Mouse (Mus musculus): Measurements from ENCODE around the gene Itpr2.

DNA sequence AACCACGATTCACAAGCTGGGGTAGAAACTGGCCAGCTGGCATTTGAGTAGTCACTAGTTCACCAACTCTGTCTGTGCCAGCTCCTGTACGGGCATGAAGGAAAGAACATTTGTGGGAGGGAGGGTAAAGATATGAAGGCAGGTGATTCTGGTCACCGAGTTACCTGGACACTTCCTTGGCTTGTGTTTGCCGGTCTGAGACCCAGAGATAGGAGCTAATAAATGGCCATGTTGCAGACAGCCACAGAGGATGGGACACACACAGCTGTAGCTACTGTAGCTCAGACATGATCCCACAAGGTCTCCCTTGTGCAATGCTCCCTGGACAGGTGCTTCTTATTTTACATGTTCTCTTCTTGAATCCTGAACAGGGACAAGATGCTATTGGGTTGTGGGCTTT is 378.4 kb downstream of the Itpr2 start:
- TF ChIP-seq GATA1 (IDR thresholded peaks at IDR 0.05; ENCODE audit: borderline replicate concordance, low read length), result no peak
- no peak for TF ChIP-seq FLI1 (IDR thresholded peaks at IDR 0.05; ENCODE audit: low read length)

Data from megakaryocyte, embryonic 14.5 days (primary cell).